Mouse (Mus musculus): Measurements from ENCODE around the gene Ilf2. TPM values are rescaled to one million over a fixed set of nuclear protein-coding genes. Genes with fewer than 3 reads are reported as not detected.

The Ilf2 gene
- polyA plus RNA-seq, 1 experiment from 2014 or later, result 315 TPM

GRCm38 (mm10) chr3:90446389-90447122 lies 29.4 kb upstream of the Ilf2 start:
- H3K4me3 ChIP-seq, result peak overlapping the region; percentile 50
- DNase-seq (ENCODE audit: low spot score), result peak; percentile 88
- H3K9me3 ChIP-seq, result no peaks in the 10 kb centered on the region
- no peaks in the 10 kb centered on the region for H3K36me3 ChIP-seq
- peaks cover 37% of the 10 kb centered on the region for H3K4me1 ChIP-seq (replicated peaks)
- under 1% methylated on average over 17 of the region's 17 CpGs for WGBS
- H3K27me3 ChIP-seq (ENCODE audit: insufficient read depth, poor library complexity, severe bottlenecking), result no peaks in the 10 kb centered on the region
- peak overlapping the region; percentile 96 for H3K27ac ChIP-seq

GRCm38 (mm10) chr3:90447123-90447494 lies 28.8 kb upstream of the Ilf2 start:
- Histone ChIP-seq H3K36me3 (no peaks in the 10 kb centered on the region), H3K9me3 (no peaks in the 10 kb centered on the region), H3K4me3 (peak overlapping the region; percentile 50), H3K4me1 (replicated peaks) (peaks cover 38% of the 10 kb centered on the region), H3K27me3 (ENCODE audit: insufficient read depth, poor library complexity, severe bottlenecking) (no peaks in the 10 kb centered on the region), H3K27ac (peak overlapping the region; percentile 96)
- 35% methylated on average over 7 of the region's 7 CpGs for WGBS
- DNase-seq (ENCODE audit: low spot score), result no peak

GRCm38 (mm10) chr3:90448626-90449025 lies 27.3 kb upstream of the Ilf2 start:
- no peak for DNase-seq (ENCODE audit: low spot score)
- peak overlapping the region; percentile 45; the same call in 1 of the 2 replicates for H3K27ac ChIP-seq
- H3K9me3 ChIP-seq, result no peaks in the 10 kb centered on the region
- peaks cover 38% of the 10 kb centered on the region for H3K4me1 ChIP-seq (replicated peaks)
- no peak overlapping the region for H3K4me3 ChIP-seq
- WGBS, result 20% methylated on average over 6 of the region's 6 CpGs
- no peaks in the 10 kb centered on the region for H3K27me3 ChIP-seq (ENCODE audit: insufficient read depth, poor library complexity, severe bottlenecking)
- no peaks in the 10 kb centered on the region for H3K36me3 ChIP-seq

GRCm38 (mm10) chr3:90450874-90451273 lies 25.1 kb upstream of the Ilf2 start:
- no peak for DNase-seq (ENCODE audit: low spot score)
- Histone ChIP-seq H3K9me3 (no peaks in the 10 kb centered on the region), H3K4me1 (replicated peaks) (peaks cover 34% of the 10 kb centered on the region), H3K4me3 (peak overlapping the region; percentile 25; the same call in 1 of the 2 replicates), H3K27ac (no peak overlapping the region; the same call in 1 of the 2 replicates), H3K27me3 (ENCODE audit: insufficient read depth, poor library complexity, severe bottlenecking) (no peaks in the 10 kb centered on the region), H3K36me3 (no peaks in the 10 kb centered on the region)
- 35% methylated on average over 12 of the region's 12 CpGs for WGBS

- H3K36me3 ChIP-seq, result no peaks in the 10 kb centered on the region
- 57% methylated on average over 10 of the region's 10 CpGs for WGBS
- peaks cover 27% of the 10 kb centered on the region for H3K4me1 ChIP-seq (replicated peaks)
- H3K4me3 ChIP-seq, result peak overlapping the region; percentile 25; the same call in 1 of the 2 replicates
- DNase-seq (ENCODE audit: low spot score), result no peak
- no peak overlapping the region; the same call in 1 of the 2 replicates for H3K27ac ChIP-seq
- H3K27me3 ChIP-seq (ENCODE audit: insufficient read depth, poor library complexity, severe bottlenecking), result no peaks in the 10 kb centered on the region
- H3K9me3 ChIP-seq, result no peaks in the 10 kb centered on the region
These were observed 24.4 kb upstream of the Ilf2 start for GRCm38 (mm10) chr3:90451396-90452095.

- Histone ChIP-seq H3K4me3 (no peak overlapping the region), H3K27ac (no peak overlapping the region), H3K27me3 (ENCODE audit: insufficient read depth, poor library complexity, severe bottlenecking) (no peaks in the 10 kb centered on the region), H3K4me1 (replicated peaks) (peaks cover 12% of the 10 kb centered on the region; the same call in 1 of the 2 replicates), H3K9me3 (no peaks in the 10 kb centered on the region), H3K36me3 (no peaks in the 10 kb centered on the region)
- 87% methylated on average over 14 of the region's 14 CpGs for WGBS
- no peak for DNase-seq (ENCODE audit: low spot score)
These were observed 21.0 kb upstream of the Ilf2 start for GRCm38 (mm10) chr3:90454931-90455330.

- no peak for DNase-seq (ENCODE audit: low spot score)
- WGBS, result 78% methylated on average over 9 of the region's 9 CpGs
- Histone ChIP-seq H3K9me3 (no peaks in the 10 kb centered on the region), H3K4me1 (replicated peaks) (peaks cover 3% of the 10 kb centered on the region), H3K27me3 (ENCODE audit: insufficient read depth, poor library complexity, severe bottlenecking) (peaks cover 44% of the 10 kb centered on the region), H3K27ac (no peak overlapping the region), H3K4me3 (no peak overlapping the region), H3K36me3 (no peaks in the 10 kb centered on the region)
These were observed 16.2 kb upstream of the Ilf2 start for GRCm38 (mm10) chr3:90459727-90460126.

- Histone ChIP-seq H3K36me3 (no peaks in the 10 kb centered on the region), H3K4me1 (replicated peaks) (peaks cover 9% of the 10 kb centered on the region), H3K27me3 (ENCODE audit: insufficient read depth, poor library complexity, severe bottlenecking) (peaks cover 50% of the 10 kb centered on the region), H3K9me3 (no peaks in the 10 kb centered on the region), H3K27ac (no peak overlapping the region), H3K4me3 (no peak overlapping the region)
- 81% methylated on average over 5 of the region's 5 CpGs for WGBS
- no peak for DNase-seq (ENCODE audit: low spot score)
These were observed 15.6 kb upstream of the Ilf2 start for GRCm38 (mm10) chr3:90460315-90460714.

- peaks cover 19% of the 10 kb centered on the region for H3K4me1 ChIP-seq (replicated peaks)
- H3K9me3 ChIP-seq, result no peaks in the 10 kb centered on the region
- no peak overlapping the region for H3K4me3 ChIP-seq
- H3K27me3 ChIP-seq (ENCODE audit: insufficient read depth, poor library complexity, severe bottlenecking), result peaks cover 64% of the 10 kb centered on the region
- H3K36me3 ChIP-seq, result no peaks in the 10 kb centered on the region
- no peak for DNase-seq (ENCODE audit: low spot score)
- H3K27ac ChIP-seq, result no peak overlapping the region
- WGBS, result 91% methylated on average over 3 of the region's 3 CpGs
These were observed 14.0 kb upstream of the Ilf2 start for GRCm38 (mm10) chr3:90461935-90462334.

GRCm38 (mm10) chr3:90462579-90462978 lies 13.3 kb upstream of the Ilf2 start:
- no peak for DNase-seq (ENCODE audit: low spot score)
- no peaks in the 10 kb centered on the region for H3K9me3 ChIP-seq
- H3K36me3 ChIP-seq, result no peaks in the 10 kb centered on the region
- H3K27ac ChIP-seq, result no peak overlapping the region
- peaks cover 19% of the 10 kb centered on the region for H3K4me1 ChIP-seq (replicated peaks)
- 32% methylated on average over 7 of the region's 7 CpGs for WGBS
- H3K27me3 ChIP-seq (ENCODE audit: insufficient read depth, poor library complexity, severe bottlenecking), result peaks cover 66% of the 10 kb centered on the region
- no peak overlapping the region for H3K4me3 ChIP-seq

- Histone ChIP-seq H3K27ac (peak overlapping the region; percentile 1; the same call in 1 of the 2 replicates), H3K4me3 (peak overlapping the region; percentile 57), H3K36me3 (no peaks in the 10 kb centered on the region), H3K27me3 (ENCODE audit: insufficient read depth, poor library complexity, severe bottlenecking) (peaks cover 76% of the 10 kb centered on the region), H3K9me3 (no peaks in the 10 kb centered on the region), H3K4me1 (replicated peaks) (peaks cover 19% of the 10 kb centered on the region)
- 8% methylated on average over 37 of the region's 37 CpGs for WGBS
- DNase-seq (ENCODE audit: low spot score), result peak; percentile 24
These were observed 11.3 kb upstream of the Ilf2 start for GRCm38 (mm10) chr3:90464552-90465080.

GRCm38 (mm10) chr3:90465081-90465685 lies 10.7 kb upstream of the Ilf2 start:
- Histone ChIP-seq H3K36me3 (no peaks in the 10 kb centered on the region), H3K27ac (peak overlapping the region; percentile 59), H3K4me1 (replicated peaks) (peaks cover 19% of the 10 kb centered on the region), H3K27me3 (ENCODE audit: insufficient read depth, poor library complexity, severe bottlenecking) (peaks cover 76% of the 10 kb centered on the region), H3K4me3 (peak overlapping the region; percentile 57), H3K9me3 (no peaks in the 10 kb centered on the region)
- DNase-seq (ENCODE audit: low spot score), result peak; percentile 58
- WGBS, result 1% methylated on average over 75 of the region's 75 CpGs

All from hindbrain, embryonic 10.5 days (tissue).